ENCODE assay signal across 8 mouse cellular contexts in genomic region chr10:116713456-116713855, GRCm38 (mm10).
A peak's percentile ranks its signal among the peaks of the same experiment; 100 is the strongest.
DNase-seq lines count a peak whose midpoint lies in the region; ATAC-seq lines count a peak whose summit lies in the region.

No protein-coding gene starts in this region.

- H3K27me3 ChIP-seq in forebrain, embryonic 14.5 days (replicated peaks; ENCODE audit: control insufficient read depth, insufficient read depth, low read length), result no peaks in the 10 kb centered on the region

- no peak for ATAC-seq in forebrain, embryonic 14.5 days

- H3K36me3 ChIP-seq in forebrain, embryonic 14.5 days (ENCODE audit: control insufficient read depth, insufficient read depth, low read length), result no peaks in the 10 kb centered on the region

- H3K9me3 ChIP-seq in forebrain, embryonic 14.5 days (replicated peaks; ENCODE audit: control insufficient read depth, low read length), result no peaks in the 10 kb centered on the region

- intact Hi-C loops in left cerebral cortex, postnatal 10 days (cut with DNase I), result no loop called here
- intact Hi-C loops in heart, postnatal 36 days (cut with DNase I), result no loop called here

- H3K9ac ChIP-seq in forebrain, embryonic 14.5 days (ENCODE audit: low read length), result no peak overlapping the region

- no peak overlapping the region for H3K4me2 ChIP-seq in forebrain, embryonic 14.5 days (ENCODE audit: low read length)

- no peaks in the 10 kb centered on the region for H3K4me1 ChIP-seq in forebrain, embryonic 14.5 days (ENCODE audit: control insufficient read depth, insufficient read depth, low read length)

- H3K27ac ChIP-seq in forebrain, embryonic 14.5 days (ENCODE audit: low read depth, low read length), result no peak overlapping the region

- peak; percentile 7 to 30 for DNase-seq in left cerebral cortex, postnatal 10 days (ENCODE audit: extremely low spot score in 1 of 2, low spot score in 2 of 2)
- DNase-seq in left cerebral cortex, adult 9 months (ENCODE audit: low spot score in 2 of 2), result no peak
- DNase-seq in cerebellum, adult 9-11 months, result peak; percentile 76
- peak; percentile 84 for DNase-seq in heart, postnatal 36 days
- DNase-seq in ovary, postnatal 14 days (ENCODE audit: low spot score), result peak; percentile 33
- DNase-seq in forebrain, embryonic 14.5 days (ENCODE audit: low spot score), result no peak
- no peak for DNase-seq in spleen, postnatal 36 days (ENCODE audit: low spot score in 2 of 2)
- DNase-seq in thymus, postnatal 0 days (ENCODE audit: low spot score), result no peak

- H3K4me3 ChIP-seq in forebrain, embryonic 14.5 days (ENCODE audit: low read depth, low read length), result no peak overlapping the region

- whole genome bisulfite sequencing in forebrain, embryonic 14.5 days, result 69% methylated on average over 11 of the region's 11 CpGs

Comparison
In these comparisons a context has a peak if more than half of its experiments do, and no peak if none do; other contexts are left out.
1. DNase-seq: peak in left cerebral cortex, postnatal 10 days (2 of 2), cerebellum, adult 9-11 months (single experiment), heart, postnatal 36 days (2 of 2) and ovary, postnatal 14 days (single experiment); none in left cerebral cortex, adult 9 months (0 of 2), forebrain, embryonic 14.5 days (single experiment), spleen, postnatal 36 days (0 of 2) and thymus, postnatal 0 days (single experiment).